Mouse (Mus musculus) left cerebral cortex, adult 2 months (tissue): Measurements from ENCODE around the gene Gtf2f1. TPM values are rescaled to one million over a fixed set of nuclear protein-coding genes. Genes with fewer than 3 reads are reported as not detected.
A peak's percentile ranks its signal among the peaks of the same experiment; 100 is the strongest.

Experiments
- DNase-seq, 2 experiments: peaks; one replicate each; pipeline ENCODE4 v3.0.0; 2021 to 2022; ENCODE audit warnings: low spot score in 2 of 2, mixed read lengths in 1 of 2; ENCODE audit errors: extremely low spot score in 1 of 2
- H3K27ac ChIP-seq: fragments of 200-600 bp; 2 replicates; pipeline ENCODE4 v1.8.1; 2022
- H3K4me3 ChIP-seq: fragments of 200-600 bp; 2 replicates; pipeline ENCODE4 v1.8.1; 2022
- CTCF ChIP-seq: fragments of 200-600 bp; IDR thresholded peaks from 2 replicates; pipeline ENCODE4 v1.8.1; 2022; ENCODE audit warnings: antibody characterized with exemption, mild to moderate bottlenecking, moderate library complexity
- intact Hi-C: fragments of 180-260 bp; cut with DNase I; formaldehyde crosslinking; loops from one replicate; pipeline ENCODE4 v1.15.1; 2025
- total RNA-seq, 2 experiments: library from RNA; stranded (reverse); gene quantifications; 2 replicates each; pipeline ENCODE4 v1.2.3; 2021

Gene Gtf2f1
- total RNA-seq, 2 experiments from 2014 or later = 61.0 to 61.2 TPM

DNA sequence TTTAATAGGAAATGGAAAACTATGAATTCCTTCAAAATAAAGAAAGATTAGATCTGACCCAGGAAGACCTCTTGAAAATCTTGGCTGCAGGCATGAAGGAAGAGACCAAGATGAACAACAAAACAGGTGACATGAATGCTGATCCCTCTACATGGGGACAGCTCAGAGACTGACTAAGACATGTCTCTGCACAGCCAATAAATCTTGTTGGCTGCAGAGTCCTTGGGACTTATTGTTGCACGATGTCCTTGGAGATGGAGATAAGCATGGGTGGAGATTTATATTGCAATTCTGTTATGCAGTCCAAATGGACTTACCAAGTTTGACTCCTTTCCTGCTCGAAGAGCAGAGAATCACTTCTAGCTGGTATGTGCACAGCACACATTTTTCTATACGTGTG, 41.8 kb downstream of the Gtf2f1 start:
- intact Hi-C loops = no loop called here

DNA sequence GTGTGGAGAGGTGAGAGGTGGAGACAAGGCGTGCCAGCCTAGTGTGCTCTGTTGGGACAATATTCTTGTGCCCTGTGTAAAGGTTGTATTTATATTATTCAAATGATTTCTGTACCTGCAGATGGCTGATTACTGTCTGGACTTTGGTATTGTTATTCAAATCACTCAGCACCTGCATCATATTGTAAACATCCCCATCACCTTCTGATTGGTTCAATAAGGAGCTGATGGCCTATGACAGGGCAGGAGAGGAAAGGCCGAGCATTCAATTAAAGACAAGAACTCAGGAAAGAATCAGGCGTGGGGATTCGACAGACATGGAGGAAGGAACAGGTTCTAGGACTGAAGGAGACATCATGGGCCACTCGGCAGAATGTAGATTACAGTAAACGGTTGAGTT, 47.4 kb downstream of the Gtf2f1 start:
- no peak for TF ChIP-seq CTCF
- DNase-seq = no peak
- intact Hi-C loops = no loop called here
- no peak overlapping the region for H3K4me3 ChIP-seq
- no peak overlapping the region for H3K27ac ChIP-seq

More for the DNA sequence above, 41.8 kb downstream of the Gtf2f1 start:
- no peak for DNase-seq
- Histone ChIP-seq H3K27ac (no peak overlapping the region), H3K4me3 (no peak overlapping the region)
- TF ChIP-seq CTCF = no peak

DNA sequence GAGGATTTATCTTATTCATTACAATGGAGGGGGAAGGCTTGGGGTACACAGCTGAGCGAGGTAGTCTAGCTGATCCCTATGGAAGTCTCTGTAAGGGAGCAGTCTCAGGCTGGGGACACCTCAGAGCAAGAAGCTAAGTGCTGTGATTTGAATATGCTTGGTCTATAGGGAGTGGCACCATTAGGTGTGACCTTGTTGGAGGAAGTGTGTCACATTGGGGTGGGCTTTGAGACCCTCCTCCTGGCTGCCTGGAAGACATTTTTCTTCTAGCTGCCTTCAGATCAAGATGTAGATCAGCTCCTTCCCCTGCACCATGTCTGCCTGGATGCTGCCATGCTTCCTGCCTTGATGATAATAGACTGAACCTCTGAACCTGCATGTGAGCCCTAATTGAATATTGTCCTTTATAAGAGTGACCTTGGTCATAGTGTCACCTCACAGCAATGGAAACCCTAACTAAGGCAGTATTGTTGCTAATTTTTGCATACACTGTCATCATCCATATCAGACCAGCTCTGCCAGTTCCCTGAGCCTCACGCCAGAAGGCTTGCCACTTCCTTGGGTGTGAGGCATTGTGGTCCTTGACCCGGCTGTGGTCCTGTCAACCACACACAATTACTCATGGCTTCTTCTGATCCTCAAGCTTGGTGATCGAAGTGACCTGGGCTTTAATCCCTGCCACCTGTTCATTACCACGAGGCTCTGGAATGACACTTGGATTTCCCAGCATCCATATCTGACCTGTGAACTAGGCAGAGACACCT, 48.3 kb downstream of the Gtf2f1 start:
- intact Hi-C loops = no loop called here
- no peak overlapping the region for H3K4me3 ChIP-seq
- TF ChIP-seq CTCF = no peak
- DNase-seq = no peak
- H3K27ac ChIP-seq = no peak overlapping the region

DNA sequence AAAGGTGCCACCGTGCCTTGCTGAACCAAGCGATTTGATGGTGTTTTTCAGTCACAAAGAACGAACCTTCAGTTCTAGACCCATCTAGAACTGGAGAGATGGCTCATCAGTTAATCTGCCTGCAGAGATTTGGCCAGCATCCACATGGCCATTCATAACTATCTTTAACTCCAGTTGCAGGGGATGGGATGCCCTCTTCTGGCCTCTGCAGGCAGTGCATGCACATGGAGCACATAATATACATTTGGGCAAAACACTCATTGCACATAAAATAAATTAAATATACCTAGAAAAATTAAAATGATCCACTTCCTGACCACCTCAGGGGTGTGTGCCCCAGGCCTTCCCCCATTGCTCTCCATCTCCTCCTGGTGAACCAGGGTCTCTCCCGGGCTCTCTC, 49.2 kb downstream of the Gtf2f1 start:
- Histone ChIP-seq H3K27ac (no peak overlapping the region), H3K4me3 (no peak overlapping the region)
- intact Hi-C loops = no loop called here
- no peak; the same call in 1 of the 2 replicates for TF ChIP-seq CTCF
- DNase-seq = no peak

DNA sequence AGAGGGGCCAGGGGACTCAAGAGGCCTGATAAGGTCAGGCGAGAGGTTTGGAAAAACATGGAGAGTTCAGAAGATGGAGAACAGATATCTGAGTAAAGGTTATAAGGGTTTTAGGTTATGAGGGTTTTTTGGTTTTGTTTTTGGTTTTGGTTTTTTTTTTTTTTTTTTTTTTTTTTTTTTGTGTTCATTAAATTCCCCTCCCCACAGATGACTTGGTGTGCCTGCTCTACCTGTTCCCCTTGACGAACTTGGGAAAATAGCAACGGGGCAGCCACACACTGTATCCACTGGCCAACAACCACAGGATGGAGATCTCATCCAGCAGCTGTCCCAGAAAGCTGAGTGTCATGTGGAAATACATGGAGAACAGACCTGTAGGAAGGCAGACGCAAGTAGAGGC, 52.4 kb downstream of the Gtf2f1 start:
- no peak for TF ChIP-seq CTCF
- H3K4me3 ChIP-seq = no peak overlapping the region
- DNase-seq = no peak

DNA sequence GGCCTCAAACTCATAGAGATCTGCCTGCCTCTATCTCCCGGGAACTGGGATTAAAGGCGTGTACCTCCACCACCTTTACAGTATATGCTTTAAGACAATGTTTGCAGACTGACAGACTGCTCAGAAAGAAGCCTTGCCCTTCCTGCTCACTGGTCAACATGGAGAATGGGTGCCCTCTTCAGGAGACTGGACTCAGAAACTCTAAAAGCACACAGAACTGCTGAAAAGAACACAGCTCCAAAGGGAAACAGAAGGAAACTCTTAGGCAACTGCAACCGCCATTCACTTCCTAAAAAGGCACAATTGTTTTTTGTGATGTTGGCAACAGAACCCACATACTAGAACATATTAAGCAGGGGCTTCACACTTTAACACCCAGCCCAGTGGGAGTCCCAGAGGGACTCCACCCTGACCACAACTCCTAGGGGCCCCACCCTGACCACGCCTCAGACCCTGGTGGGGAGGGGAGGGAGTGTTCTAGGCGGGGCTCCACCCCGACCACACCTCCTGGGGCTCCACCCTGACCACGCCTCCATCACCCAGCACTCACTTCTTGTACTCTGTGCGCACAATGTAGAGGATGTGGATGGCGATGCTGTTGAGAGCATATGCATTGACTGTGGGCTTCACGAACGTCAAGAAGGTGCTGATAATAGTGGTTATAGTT, 53.2 kb downstream of the Gtf2f1 start:
- TF ChIP-seq CTCF = peak; percentile 1; the same call in 1 of the 2 replicates
- no peak for DNase-seq
- H3K27ac ChIP-seq = no peak overlapping the region
- intact Hi-C loops = no loop called here
- H3K4me3 ChIP-seq = no peak overlapping the region

More for the DNA sequence above, 52.4 kb downstream of the Gtf2f1 start:
- intact Hi-C loops = no loop called here
- H3K27ac ChIP-seq = no peak overlapping the region

DNA sequence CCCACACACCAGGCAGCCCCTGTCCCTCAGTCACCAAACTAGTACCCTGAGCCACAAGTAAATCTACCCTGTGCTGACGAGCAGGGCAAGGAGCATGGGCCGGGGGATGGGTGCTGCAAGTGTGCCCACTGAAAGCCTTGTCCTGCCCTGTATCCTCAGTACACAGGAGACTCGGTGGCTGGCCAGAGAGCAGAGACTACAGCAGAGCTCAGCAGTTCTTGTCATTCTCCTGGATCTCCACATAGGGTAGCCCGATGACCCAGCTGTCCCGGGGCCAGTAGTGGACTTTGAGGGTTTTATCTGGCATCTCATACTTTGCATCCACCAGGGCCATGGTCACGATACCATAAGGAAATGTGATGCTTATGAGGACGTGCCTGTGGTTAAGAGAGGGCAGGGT, 56.2 kb downstream of the Gtf2f1 start:
- no peak overlapping the region for H3K4me3 ChIP-seq
- DNase-seq = no peak
- TF ChIP-seq CTCF = no peak
- H3K27ac ChIP-seq = no peak overlapping the region
- intact Hi-C loops = loop anchor here (5.0 kb wide), 1 partner anchor 148 kb away; no protein-coding TSS in a partner anchor

Other genes starting within 250 kb of the Gtf2f1 start
- 10 to 100 TPM; 69.0 to 73.5 TPM for gene Dus3l, start 246.5 kb downstream of the Gtf2f1 start, total RNA-seq
- gene Prr22, start 241.0 kb downstream of the Gtf2f1 start, total RNA-seq = 1 to 10 TPM; 1.3 to 2.6 TPM
- gene Rfx2, start 180.3 kb downstream of the Gtf2f1 start, total RNA-seq = 1 to 10 TPM; 2.2 to 3.5 TPM
- gene Acsbg2, start 136.8 kb downstream of the Gtf2f1 start, total RNA-seq = not detected
- not detected for gene 1700061G19Rik, start 135.8 kb downstream of the Gtf2f1 start, total RNA-seq
- 10 to 100 TPM; 80.8 to 87.6 TPM for gene Mllt1, start 75.9 kb downstream of the Gtf2f1 start, total RNA-seq
- not detected for gene Acer1, start 29.2 kb downstream of the Gtf2f1 start, total RNA-seq
- gene Clpp, start 21.0 kb downstream of the Gtf2f1 start, total RNA-seq = 10 to 100 TPM; 62.4 to 64.7 TPM
- gene Alkbh7, start 13.9 kb downstream of the Gtf2f1 start, total RNA-seq = 10 to 100 TPM; 22.8 to 26.9 TPM
- gene Pspn, start 11.3 kb downstream of the Gtf2f1 start, total RNA-seq = not detected
- under 1 TPM in 1 of 2 experiments, not detected in 1; 0.49 TPM for gene Gm17949, start 181 bp upstream of the Gtf2f1 start, total RNA-seq
- gene Khsrp, start 20.2 kb upstream of the Gtf2f1 start, total RNA-seq = 100 to 1,000 TPM; 107 to 110 TPM
- gene Slc25a41, start 30.4 kb upstream of the Gtf2f1 start, total RNA-seq = not detected
- gene Crb3, start 47.8 kb upstream of the Gtf2f1 start, total RNA-seq = under 1 TPM in 1 of 2 experiments, not detected in 1; 0.77 TPM
- gene Slc25a23, start 48.6 kb upstream of the Gtf2f1 start, total RNA-seq = 100 to 1,000 TPM; 322 to 366 TPM
- gene Dennd1c, start 67.2 kb upstream of the Gtf2f1 start, total RNA-seq = 1 to 10 TPM; 1.0 to 1.5 TPM
- 100 to 1,000 TPM; 584 to 587 TPM for gene Tubb4a, start 76.5 kb upstream of the Gtf2f1 start, total RNA-seq
- under 1 TPM; 0.27 to 0.44 TPM for gene Tnfsf9, start 94.0 kb upstream of the Gtf2f1 start, total RNA-seq
- under 1 TPM in 1 of 2 experiments, not detected in 1; 0.58 TPM for gene Cd70, start 138.5 kb upstream of the Gtf2f1 start, total RNA-seq
- gene Tnfsf14, start 182.9 kb upstream of the Gtf2f1 start, total RNA-seq = not detected
- under 1 TPM; 0.29 to 0.42 TPM for gene C3, start 216.8 kb upstream of the Gtf2f1 start, total RNA-seq
- gene Gpr108, start 237.2 kb upstream of the Gtf2f1 start, total RNA-seq = 10 to 100 TPM; 24.4 to 24.7 TPM
- 10 to 100 TPM in 1 of 2 experiments, 1 to 10 TPM in 1; 9.9 to 10.5 TPM for gene Trip10, start 238.2 kb upstream of the Gtf2f1 start, total RNA-seq